Mouse (Mus musculus): ENCODE results near the gene Nrp2.

DNA sequence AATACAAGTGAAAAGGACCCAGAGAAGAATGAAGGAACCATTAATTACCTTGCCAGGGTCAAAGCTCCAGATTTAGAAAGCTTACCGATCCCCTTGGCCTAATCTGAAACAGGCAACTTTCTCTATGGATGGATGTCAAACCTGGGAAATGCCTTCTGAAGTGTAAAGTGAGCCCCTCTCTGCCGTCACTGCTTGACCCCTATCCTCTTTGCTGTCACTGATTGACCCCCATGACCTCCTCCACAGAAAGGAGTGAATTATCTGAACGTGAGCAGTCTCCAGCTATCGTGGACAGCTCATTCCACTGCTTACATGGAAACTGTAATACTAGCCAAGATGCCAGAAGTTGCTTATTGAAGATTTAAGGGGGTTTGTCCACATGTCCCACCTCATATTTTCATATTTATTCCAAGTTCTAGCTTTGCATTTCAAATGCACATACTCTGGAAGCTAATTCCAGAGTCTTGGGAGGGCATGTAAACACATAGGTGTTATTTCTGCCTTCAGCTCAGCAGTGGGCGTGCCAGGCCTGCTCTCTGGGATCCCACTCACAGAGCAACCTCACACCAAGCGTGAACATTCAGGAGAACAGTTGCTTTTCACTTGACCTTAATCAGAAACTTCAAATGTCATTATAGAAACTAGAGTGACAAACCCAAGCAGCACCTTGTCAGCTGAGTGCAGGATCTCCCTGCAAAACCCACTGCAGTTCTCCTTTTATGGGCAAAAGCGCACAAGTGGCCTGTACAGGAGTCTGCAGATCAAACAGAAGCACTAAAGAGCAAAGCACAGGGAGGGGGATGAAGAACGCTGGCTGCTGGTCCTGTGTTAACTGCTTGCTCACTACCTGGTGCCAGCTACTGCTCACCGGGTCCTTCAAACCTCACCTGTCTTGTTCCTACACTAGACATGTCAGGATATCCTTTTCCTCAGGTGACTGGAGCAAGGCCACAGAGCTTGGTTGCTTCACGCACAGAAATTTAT is 109.9 kb downstream of the Nrp2 start:
- no peak for TF ChIP-seq CTCF (conservative IDR thresholded peaks at IDR 0.05; ENCODE audit: insufficient read depth, insufficient read length, low read depth, low read length)
- TF ChIP-seq POLR2A (IDR thresholded peaks at IDR 0.05; ENCODE audit: low read depth, low read length): no peak

Measured in kidney, adult 2 months (tissue).